Mouse (Mus musculus) layer of hippocampus, adult 2 months (tissue): ENCODE measurements around the gene Zfp658. TPM values are rescaled to one million over a fixed set of nuclear protein-coding genes. Genes with fewer than 3 reads are reported as not detected.

ENCODE experiments used
- DNase-seq, 2 experiments: peaks; one replicate each; pipeline ENCODE4 v3.0.0; 2022; ENCODE audit warnings: low spot score in 2 of 2
- H3K27ac ChIP-seq: fragments of 200-600 bp; 2 replicates; pipeline ENCODE4 v1.8.1; 2022
- H3K4me3 ChIP-seq: fragments of 200-600 bp; 2 replicates; pipeline ENCODE4 v1.8.1; 2022; ENCODE audit warnings: mild to moderate bottlenecking
- CTCF ChIP-seq: fragments of 200-600 bp; conservative IDR thresholded peaks from 2 replicates; pipeline ENCODE4 v1.8.1; 2022; ENCODE audit warnings: antibody characterized with exemption, mild to moderate bottlenecking, moderate library complexity
- total RNA-seq, 2 experiments: library from RNA; stranded (reverse); gene quantifications; 2 replicates each; pipeline ENCODE4 v1.2.3; 2021

Gene Zfp658
- total RNA-seq, 2 experiments from 2014 or later: 4.4 to 4.9 TPM

GRCm38 (mm10) chr7:43548206-43548605 is 13.8 kb upstream of the Zfp658 start:
- Histone ChIP-seq H3K27ac (no peak overlapping the region), H3K4me3 (no peak overlapping the region)
- no peak for DNase-seq
- no peak for TF ChIP-seq CTCF

- no peak overlapping the region for H3K4me3 ChIP-seq
- TF ChIP-seq CTCF: no peak
- peak overlapping the region; percentile 36; the same call in 1 of the 2 replicates for H3K27ac ChIP-seq
- DNase-seq: peak in 1 of 2 experiments; percentile 15
Measured at GRCm38 (mm10) chr7:43553153-43553552, 8.9 kb upstream of the Zfp658 start.

- H3K4me3 ChIP-seq: no peak overlapping the region
- no peak overlapping the region for H3K27ac ChIP-seq
- no peak for DNase-seq
- no peak for TF ChIP-seq CTCF
Measured at GRCm38 (mm10) chr7:43554550-43554949, 7.5 kb upstream of the Zfp658 start.

GRCm38 (mm10) chr7:43555351-43555750 is 6.7 kb upstream of the Zfp658 start:
- H3K4me3 ChIP-seq: no peak overlapping the region
- DNase-seq: no peak
- no peak overlapping the region for H3K27ac ChIP-seq
- TF ChIP-seq CTCF: no peak

- Histone ChIP-seq H3K27ac (no peak overlapping the region), H3K4me3 (no peak overlapping the region)
- no peak for DNase-seq
- no peak for TF ChIP-seq CTCF
Measured at GRCm38 (mm10) chr7:43556901-43557300, 5.2 kb upstream of the Zfp658 start.

- H3K27ac ChIP-seq: peak overlapping the region; percentile 84
- peak overlapping the region; percentile 72 for H3K4me3 ChIP-seq
- DNase-seq: no peak
- TF ChIP-seq CTCF: no peak
Measured at GRCm38 (mm10) chr7:43562651-43563070, 605 bp downstream of the Zfp658 start.

- no peak for TF ChIP-seq CTCF
- DNase-seq: no peak
- Histone ChIP-seq H3K27ac (0 out of 2 replicates have a peak overlapping the region, but pooled peaks have one; percentile 23), H3K4me3 (peak overlapping the region; percentile 72)
Measured at GRCm38 (mm10) chr7:43563300-43563699, 1.2 kb downstream of the Zfp658 start.

DNA sequence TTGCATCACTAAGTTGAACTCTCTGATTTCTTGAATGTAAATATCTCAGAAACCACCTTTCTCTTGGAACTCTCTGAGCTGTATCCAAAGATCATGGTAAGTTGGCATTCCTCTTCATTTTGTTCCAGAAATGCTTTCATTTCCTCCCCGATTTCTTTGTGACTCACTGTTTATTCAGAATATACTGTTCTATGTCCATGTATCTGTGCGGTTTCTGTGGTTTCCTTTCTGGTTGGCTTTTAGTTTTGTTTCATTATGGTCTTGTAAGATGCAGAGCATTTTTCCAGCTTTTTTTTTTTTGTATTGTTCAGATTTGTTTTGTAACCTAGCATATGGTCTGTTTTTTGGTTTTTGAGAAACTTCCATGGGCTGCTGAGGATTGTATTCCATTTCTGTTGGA is 9.2 kb downstream of the Zfp658 start:
- no peak overlapping the region for H3K27ac ChIP-seq
- no peak for DNase-seq
- no peak for TF ChIP-seq CTCF
- H3K4me3 ChIP-seq: no peak overlapping the region

GRCm38 (mm10) chr7:43579440-43580171 is 17.6 kb downstream of the Zfp658 start, which contains the start of gene Zfp719:
Gene Zfp719 (plus strand): TSS chr7:43579610.
- peak within 1 kb of the TSS; percentile 77 for H3K4me3 ChIP-seq
- DNase-seq: peak; percentile 91 to 96
- H3K27ac ChIP-seq: peak within 1 kb of the TSS; percentile 97
- no peak for TF ChIP-seq CTCF

- Histone ChIP-seq H3K4me3 (peak overlapping the region; percentile 77), H3K27ac (peak overlapping the region; percentile 97)
- DNase-seq: peak; percentile 30 to 40
- no peak for TF ChIP-seq CTCF
Measured at GRCm38 (mm10) chr7:43580526-43580925, 18.5 kb downstream of the Zfp658 start.

- H3K27ac ChIP-seq: no peak overlapping the region
- DNase-seq: no peak
Measured at GRCm38 (mm10) chr7:43584790-43585189, 22.7 kb downstream of the Zfp658 start.

GRCm38 (mm10) chr7:43601884-43602283 is 39.8 kb downstream of the Zfp658 start:
- no peak overlapping the region; the same call in 1 of the 2 replicates for H3K27ac ChIP-seq
- no peak for TF ChIP-seq CTCF
- H3K4me3 ChIP-seq: no peak overlapping the region
- no peak for DNase-seq

More at GRCm38 (mm10) chr7:43584790-43585189, 22.7 kb downstream of the Zfp658 start:
- TF ChIP-seq CTCF: peak; percentile 68
- H3K4me3 ChIP-seq: no peak overlapping the region

DNA sequence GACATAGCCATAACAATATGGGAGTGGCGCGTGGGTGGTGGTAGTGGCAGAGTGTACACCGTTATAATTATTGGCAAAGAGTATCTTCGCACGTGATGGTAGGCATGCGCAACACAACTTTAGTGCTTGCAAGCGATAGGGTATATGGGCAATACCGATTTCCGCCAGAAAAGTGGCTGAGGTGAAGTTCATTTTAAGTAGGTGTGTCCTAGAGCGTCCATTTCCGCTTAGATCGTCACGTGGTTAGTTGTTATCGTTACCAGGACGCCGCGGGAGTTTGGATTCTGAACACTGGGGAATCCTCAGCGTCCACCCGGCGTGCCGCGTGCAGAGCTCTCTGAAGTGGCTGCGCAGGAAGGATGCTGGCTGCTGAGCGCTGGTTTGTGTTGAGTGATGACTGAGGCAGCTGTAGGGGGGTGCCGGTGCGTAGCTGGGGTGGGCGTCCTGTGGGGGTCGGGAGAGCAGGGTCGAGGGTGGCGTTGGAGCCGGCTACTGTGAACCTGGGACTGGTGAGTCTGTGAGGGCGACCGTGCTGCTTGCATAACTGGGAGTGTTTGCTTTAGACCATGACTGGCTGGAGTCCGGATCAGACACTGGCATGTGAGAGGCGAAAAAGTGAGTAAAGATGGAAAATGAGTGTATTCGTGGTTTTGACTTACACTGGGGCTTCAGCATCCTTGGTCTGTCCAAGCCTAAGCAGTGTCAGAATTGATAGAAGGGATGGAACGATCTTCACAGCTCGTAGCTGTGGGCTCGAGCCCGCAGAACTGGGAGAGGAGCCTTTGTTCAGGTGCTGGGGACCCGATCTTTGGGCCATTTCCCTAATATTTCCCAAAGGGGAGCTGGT is 45.1 kb downstream of the Zfp658 start, which contains the start of gene Zfp819:
TSS of gene Zfp819 (plus strand) at position 274 of the 847 bp plus-strand sequence.
- peak; percentile 68 to 78 for DNase-seq
- Histone ChIP-seq H3K4me3 (peak within 1 kb of the TSS; percentile 56), H3K27ac (no peak within 1 kb of the TSS)
- peak; percentile 38 for TF ChIP-seq CTCF
